Mouse (Mus musculus): ENCODE measurements around the gene Pitpnc1.

Pitpnc1 gene

GRCm38 (mm10) chr11:107279258-107279657 lies 191.2 kb downstream of the Pitpnc1 start:
- no peak for DNase-seq (ENCODE audit: low spot score)

GRCm38 (mm10) chr11:107276898-107277297 lies 193.6 kb downstream of the Pitpnc1 start:
- no peak for DNase-seq (ENCODE audit: low spot score)

- no peak for DNase-seq (ENCODE audit: low spot score)
Observed at GRCm38 (mm10) chr11:107276337-107276736, 194.2 kb downstream of the Pitpnc1 start.

- peak; percentile 53 for DNase-seq (ENCODE audit: low spot score)
Observed at GRCm38 (mm10) chr11:107275902-107276301, 194.6 kb downstream of the Pitpnc1 start.

- no peak for DNase-seq (ENCODE audit: low spot score)
Observed at GRCm38 (mm10) chr11:107274206-107274605, 196.3 kb downstream of the Pitpnc1 start.

- no peak for DNase-seq (ENCODE audit: low spot score)
Observed at GRCm38 (mm10) chr11:107272351-107272975, 198.0 kb downstream of the Pitpnc1 start.

GRCm38 (mm10) chr11:107270564-107270963 lies 199.9 kb downstream of the Pitpnc1 start:
- DNase-seq (ENCODE audit: low spot score) = no peak

- DNase-seq (ENCODE audit: low spot score) = no peak
Observed at GRCm38 (mm10) chr11:107267522-107267921, 203.0 kb downstream of the Pitpnc1 start.

- DNase-seq (ENCODE audit: low spot score) = no peak
Observed at GRCm38 (mm10) chr11:107265861-107266260, 204.6 kb downstream of the Pitpnc1 start.

- no peak for DNase-seq (ENCODE audit: low spot score)
Observed at GRCm38 (mm10) chr11:107264889-107265615, 205.4 kb downstream of the Pitpnc1 start.

- no peak for DNase-seq (ENCODE audit: low spot score)
Observed at GRCm38 (mm10) chr11:107263838-107264237, 206.7 kb downstream of the Pitpnc1 start.

GRCm38 (mm10) chr11:107259428-107259827 lies 211.1 kb downstream of the Pitpnc1 start:
- DNase-seq (ENCODE audit: low spot score) = no peak

- DNase-seq (ENCODE audit: low spot score) = no peak
Observed at GRCm38 (mm10) chr11:107255185-107255584, 215.3 kb downstream of the Pitpnc1 start.

- DNase-seq (ENCODE audit: low spot score) = no peak
Observed at GRCm38 (mm10) chr11:107254181-107254580, 216.3 kb downstream of the Pitpnc1 start.

- no peak for DNase-seq (ENCODE audit: low spot score)
Observed at GRCm38 (mm10) chr11:107252026-107252425, 218.5 kb downstream of the Pitpnc1 start.

- no peak for DNase-seq (ENCODE audit: low spot score)
Observed at GRCm38 (mm10) chr11:107251460-107251859, 219.0 kb downstream of the Pitpnc1 start.

GRCm38 (mm10) chr11:107250882-107251281 lies 219.6 kb downstream of the Pitpnc1 start:
- DNase-seq (ENCODE audit: low spot score) = no peak

GRCm38 (mm10) chr11:107248753-107249152 lies 221.7 kb downstream of the Pitpnc1 start:
- no peak for DNase-seq (ENCODE audit: low spot score)

- no peak for DNase-seq (ENCODE audit: low spot score)
Observed at GRCm38 (mm10) chr11:107245657-107246056, 224.8 kb downstream of the Pitpnc1 start.

- DNase-seq (ENCODE audit: low spot score) = no peak
Observed at GRCm38 (mm10) chr11:107243126-107243525, 227.4 kb downstream of the Pitpnc1 start.

- DNase-seq (ENCODE audit: low spot score) = no peak
Observed at GRCm38 (mm10) chr11:107241678-107242077, 228.8 kb downstream of the Pitpnc1 start.

GRCm38 (mm10) chr11:107238506-107238905 lies 232.0 kb downstream of the Pitpnc1 start:
- no peak for DNase-seq (ENCODE audit: low spot score)

- no peak for DNase-seq (ENCODE audit: low spot score)
Observed at GRCm38 (mm10) chr11:107237532-107237931, 233.0 kb downstream of the Pitpnc1 start.

Data from adipocyte (in vitro differentiated cells).